Mouse (Mus musculus) megakaryocyte progenitor cell, adult 5-6 weeks (primary cell): ENCODE results near the gene Vcl. TPM values are rescaled to one million over a fixed set of nuclear protein-coding genes. Genes with fewer than 3 reads are reported as not detected.

ENCODE experiments used
- ATAC-seq: replicated peaks from 2 replicates; pipeline ENCODE4 v1.8.0; 2016; ENCODE audit warnings: mild to moderate bottlenecking, moderate TSS enrichment, inconsistent platforms; ENCODE audit not compliant: poor library complexity
- total RNA-seq, 2 experiments: library from RNA; stranded (forward) in 1 of 2; stranded (reverse) in 1 of 2; fragments of 157-497, 149-512 nt in 1 of 2; fragments of 200-1000 nt in 1 of 2; gene quantifications; 2 replicates each; pipeline versions ENCODE4 v1.2.3 to v1.2.4; 2015 to 2017

The Vcl gene
- total RNA-seq, 2 experiments from 2014 or later, result 30.0 to 42.9 TPM

DNA sequence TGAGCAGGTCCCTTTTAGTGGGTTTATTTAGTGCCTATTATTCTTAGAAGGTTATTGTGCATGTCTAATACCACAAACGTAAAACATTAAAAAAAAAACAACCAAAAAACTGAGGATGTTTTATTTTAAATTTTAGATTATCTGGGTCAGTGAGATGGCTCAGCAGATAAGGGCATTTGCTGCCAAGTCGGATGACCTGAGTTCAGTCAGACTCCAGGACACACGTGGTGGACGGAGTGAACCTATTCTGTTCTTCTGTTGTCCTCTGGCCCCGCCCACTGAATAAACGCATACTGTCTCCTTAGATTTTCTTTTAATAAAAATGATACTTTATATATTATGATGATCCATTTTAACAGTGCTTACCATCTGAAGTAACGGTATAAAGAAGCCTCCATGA is 124.4 kb downstream of the Vcl start:
- ATAC-seq, result no peak

DNA sequence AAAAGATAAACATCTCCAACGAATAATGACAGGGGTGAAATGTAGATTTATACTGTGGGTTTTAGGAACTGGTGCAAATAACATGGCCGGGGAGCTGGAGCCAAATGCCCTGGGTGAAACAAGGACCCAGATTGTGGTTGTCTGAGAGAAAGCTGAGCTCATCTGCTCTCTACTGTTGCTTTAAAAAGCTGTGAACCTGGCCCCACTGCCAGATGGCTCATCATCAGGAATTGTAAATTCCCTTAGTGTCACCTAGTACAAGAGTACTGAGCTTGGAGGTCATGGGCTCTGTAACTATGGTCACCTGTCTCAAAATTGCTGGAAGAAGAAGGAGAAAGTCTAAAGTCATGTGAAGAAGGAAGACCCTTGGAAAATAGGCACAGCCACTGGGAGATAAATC is 129.8 kb downstream of the Vcl start:
- no peak for ATAC-seq

DNA sequence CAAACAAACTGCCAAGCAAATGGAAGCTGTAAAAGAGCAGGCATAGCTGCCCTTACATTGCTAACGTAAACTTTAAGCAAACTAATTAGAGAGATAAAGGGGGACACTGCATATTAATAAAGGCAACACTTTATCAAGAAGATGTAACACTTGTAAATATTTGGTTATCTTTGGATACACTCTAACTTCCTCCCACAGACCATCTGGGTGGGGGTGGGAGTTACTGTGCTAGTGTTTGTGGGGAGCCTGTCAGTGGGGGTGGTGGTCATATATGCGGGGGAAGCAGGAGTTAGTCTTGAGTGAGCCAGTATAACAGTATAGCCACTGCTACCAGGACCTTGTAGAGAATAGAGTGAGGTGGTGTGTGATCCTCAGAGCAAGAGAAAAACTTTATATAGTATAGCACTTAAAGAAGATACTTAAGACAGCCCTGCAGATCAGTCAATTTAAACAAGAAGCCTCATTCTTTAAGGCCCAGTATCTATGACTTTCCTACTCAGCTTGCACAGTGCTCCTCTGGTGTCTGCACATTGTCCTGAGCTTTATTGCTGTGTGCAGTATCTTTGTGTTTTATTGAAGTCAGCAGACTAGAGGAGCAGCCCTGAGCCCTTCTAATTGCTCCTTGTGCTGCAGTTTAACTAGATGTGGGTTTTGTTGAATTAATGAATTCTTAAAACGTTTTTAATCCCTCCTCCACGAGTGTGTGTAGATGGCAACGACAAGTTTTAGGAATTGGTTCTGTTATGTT is 133.7 kb downstream of the Vcl start:
- ATAC-seq, result peak; percentile 55

DNA sequence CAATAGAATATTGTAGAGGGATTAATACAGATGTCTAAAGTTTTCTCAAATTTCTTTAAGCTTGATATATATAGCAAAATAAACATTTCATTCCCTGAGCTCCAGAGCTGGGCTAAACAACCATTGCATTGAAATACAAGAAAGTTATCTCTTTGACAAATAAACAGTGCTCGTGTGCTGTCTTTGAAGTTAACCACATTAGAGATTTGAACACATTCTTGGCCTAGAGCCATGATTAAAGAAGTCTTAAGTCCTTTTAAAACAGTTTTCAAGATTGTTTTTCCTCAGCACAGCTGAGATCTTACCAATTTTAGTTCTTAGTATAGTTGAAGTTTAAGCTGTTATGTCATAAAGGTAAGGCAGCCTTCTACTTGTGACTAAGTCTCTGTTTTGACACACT is 135.1 kb downstream of the Vcl start:
- peak; percentile 46; the same call in 1 of the 2 replicates for ATAC-seq

DNA sequence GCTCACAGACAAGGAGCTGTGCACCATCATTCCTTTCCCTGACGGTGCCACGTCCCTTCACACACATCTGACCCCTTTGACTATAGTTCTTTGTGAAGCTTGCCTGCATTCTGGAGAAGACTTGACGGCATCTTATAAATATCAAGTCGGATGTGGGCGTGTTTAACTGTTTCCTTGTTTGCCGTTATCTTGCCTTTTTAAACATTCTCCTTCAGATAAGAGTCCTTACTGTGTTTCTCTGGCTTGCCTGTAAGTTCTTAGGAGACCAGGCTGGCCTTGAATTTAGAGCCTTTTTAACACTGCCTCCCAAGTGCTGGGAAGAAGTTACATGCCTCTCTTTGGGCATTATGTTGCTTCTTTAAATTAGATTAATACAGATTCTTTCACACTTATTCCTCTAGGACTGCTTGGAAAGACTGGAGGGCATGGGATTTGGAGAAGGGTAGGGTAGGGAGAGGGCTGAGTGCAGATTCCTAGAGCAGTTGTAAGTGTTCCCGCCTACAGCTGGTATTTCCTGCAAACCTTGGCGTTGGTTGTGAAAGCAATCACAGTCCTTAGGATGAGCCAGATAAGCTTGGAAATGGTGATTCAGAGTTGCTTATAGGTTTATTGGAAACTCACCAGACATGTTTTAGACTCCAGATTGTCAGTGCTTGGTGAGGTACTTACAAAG is 136.4 kb downstream of the Vcl start:
- ATAC-seq, result 0 out of 2 replicates have a peak, but pooled peaks have one; percentile 40

DNA sequence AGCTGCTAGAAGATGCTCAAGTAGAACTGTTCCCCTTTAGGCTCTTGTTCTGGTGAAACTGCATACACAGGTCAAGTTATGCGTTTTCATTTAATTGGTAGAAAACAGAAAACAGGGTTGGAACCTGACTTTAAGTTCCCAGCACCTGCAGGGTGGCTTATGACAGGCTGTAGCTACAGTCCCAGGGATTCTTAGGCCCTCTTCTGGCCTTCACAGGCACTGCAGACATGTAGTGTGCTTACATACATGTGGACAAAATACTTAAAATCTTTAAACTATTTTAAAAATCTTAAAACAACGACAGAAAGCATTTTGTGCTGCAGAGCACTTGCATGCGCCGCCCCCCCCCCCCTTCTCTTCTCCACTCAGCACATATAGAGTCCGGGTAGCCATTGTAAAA is 140.4 kb downstream of the Vcl start:
- peak; percentile 53; the same call in 1 of the 2 replicates for ATAC-seq

DNA sequence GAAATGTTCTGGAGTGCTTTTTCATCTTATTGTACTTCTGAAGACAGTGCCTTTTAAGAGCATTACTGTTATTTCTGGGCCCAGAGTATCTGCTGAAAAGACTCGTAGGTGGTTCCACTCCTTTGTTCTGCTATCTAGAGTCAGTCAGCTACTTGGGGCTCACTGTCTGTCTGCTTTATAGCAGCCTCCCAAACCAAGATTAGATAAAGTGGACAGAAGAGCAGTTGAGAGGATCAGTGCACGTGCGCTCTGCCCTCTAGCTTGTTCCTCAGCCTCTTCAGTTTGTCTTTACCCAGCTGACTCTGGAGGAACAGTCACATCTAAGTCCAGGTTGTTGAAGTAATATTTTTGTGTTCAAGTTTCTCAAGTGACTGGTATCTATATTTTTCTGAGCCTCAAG is 144.8 kb downstream of the Vcl start:
- peak; percentile 55 for ATAC-seq

DNA sequence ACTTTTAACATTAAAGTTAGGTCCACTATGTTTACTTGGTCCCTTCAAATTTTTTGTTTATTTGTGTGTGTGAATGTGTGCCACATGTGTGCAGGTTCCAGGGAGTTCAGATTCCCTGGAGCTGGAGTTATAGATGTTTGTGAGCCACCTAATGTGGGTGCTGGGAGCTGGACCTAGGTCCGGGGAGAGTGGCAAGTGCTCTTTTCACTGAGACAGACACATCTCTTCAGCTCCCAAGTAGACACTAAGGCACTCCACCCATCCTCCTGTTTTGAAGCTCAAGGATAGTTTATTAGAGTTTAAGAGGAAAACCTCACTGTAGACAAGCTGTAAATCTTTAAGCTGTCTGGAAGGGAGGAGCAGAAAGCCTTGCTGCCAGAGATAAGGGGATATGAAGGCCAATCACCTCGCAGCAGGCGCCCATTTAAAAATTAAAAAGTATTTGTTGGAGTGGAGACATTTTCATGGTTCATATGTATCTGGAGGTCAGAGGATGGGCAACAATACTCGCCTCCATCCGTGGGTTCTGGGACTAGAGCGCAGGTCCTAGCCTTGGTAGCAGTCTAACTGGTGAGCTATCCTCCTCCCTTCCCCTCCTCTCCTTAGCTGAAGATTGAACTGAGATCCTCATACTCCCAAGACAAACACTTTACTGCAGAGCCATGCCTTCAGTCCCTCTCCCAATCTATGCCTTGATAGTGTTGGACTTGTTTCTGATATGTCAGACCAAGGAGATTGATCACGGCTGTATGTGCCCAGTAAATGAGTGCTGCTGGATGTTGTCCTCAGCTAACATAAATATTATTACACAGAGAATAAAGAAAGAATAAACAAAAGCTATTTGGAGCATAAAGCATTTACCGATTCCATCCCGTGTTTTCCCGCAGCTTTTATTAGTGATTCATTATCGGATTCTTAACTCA is 145.5 kb downstream of the Vcl start:
- peak; percentile 35 for ATAC-seq

DNA sequence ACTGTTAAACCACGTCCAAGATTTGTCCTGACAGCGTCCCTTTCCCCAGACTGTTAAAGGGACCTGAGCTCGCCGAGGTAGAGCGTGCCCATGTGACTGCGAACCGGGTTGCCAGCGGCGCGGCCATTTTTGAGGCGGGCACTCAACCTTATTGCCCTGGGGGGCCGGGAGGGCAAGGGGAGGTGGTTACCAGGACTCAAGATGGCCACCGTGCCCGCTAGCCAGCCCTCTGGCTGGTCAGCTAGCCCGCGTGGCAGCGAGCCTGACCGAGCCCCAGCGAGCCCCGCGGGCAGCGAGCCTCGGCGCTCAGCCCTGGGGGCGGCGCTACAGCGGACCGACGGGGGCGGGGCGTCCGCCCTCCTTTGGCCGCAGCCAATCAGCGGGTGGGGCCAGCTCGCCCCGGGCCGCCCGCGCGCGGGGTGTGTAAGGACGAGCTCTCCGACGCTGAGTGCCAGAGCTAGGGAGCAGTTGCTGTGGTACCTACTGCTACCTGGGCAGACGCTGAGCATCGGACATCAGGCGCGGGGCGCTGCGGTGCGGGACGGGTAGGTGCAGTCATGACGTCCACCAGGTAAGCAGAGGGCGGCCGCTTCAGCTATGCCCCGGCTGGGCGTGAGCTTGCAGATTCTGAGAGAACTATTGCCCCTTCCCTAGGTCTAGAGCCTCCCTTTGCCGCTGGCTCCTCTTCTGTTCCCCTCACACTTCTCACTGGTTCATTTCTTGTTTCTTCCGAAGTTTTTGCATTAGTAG is 146.7 kb downstream of the Vcl start:
- peak; percentile 73 for ATAC-seq

DNA sequence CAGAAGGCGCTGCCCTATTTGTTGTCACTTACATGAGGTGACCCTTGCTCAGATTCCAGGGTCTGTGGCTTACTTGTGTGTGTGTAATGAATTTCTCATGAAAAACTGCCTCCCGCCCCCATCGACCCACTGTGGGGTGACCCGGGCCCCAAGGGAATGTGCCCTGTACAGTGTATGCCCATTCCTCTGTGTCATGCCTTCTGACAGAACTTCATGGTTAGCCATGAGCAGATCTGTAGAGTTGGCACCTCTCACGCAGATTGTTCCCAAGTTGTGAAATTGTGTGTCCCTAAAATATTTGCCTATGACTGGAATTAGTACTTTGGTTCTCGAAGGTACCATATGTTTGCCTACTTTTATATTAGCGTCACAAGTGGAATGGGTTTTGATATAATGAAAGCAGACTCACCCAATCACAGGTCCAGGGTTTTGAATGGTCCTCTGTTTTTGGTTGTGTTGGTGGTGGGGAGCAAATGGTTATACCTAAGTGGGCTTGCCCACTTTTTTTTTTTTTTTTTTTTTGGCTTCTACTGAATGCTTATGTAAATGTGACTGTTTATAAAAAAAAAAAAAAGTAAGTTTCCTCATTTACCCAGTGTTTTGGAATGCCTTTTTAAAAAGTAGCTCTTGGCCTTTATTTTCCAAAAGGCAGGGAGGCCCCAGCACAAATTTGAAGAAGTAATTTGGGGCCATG is 147.4 kb downstream of the Vcl start:
- ATAC-seq, result no peak

DNA sequence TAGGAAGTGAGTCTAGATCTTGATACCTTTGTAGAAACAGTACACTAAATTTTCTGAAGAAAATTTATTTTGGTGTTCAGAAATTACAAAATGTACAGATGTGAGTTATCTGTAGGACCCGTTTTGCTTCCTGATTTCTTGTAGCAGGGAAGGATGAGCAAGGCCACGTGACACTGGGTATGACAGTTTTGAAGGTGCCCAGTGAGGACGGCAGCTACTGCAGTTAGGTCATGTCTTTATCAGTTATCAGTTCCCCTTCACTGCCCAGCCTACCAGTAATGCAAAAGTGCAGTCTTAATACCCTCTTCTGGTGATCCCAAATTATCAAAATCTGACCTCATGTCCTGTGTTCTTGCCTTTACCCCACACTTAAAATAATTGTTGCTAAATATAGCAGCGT is 148.7 kb downstream of the Vcl start:
- ATAC-seq, result no peak

DNA sequence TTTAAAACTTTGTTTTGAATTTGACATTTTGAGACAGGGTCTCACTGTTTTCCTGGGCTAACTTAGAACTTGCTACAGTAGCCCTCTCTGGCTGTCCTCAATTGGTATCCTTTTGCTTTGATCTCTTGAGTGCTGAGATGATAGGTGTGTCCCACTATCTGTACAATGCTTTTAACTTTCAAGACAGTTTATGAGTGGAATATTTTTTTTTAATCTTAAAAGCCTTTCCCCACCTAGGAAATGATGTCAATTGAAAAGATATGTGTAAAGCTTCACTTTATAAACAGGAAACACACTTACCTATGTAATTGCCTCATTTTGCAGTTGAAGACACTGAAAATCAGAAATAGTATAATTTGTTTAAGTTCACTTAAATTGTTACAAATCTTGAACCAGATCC is 149.3 kb downstream of the Vcl start:
- no peak for ATAC-seq

DNA sequence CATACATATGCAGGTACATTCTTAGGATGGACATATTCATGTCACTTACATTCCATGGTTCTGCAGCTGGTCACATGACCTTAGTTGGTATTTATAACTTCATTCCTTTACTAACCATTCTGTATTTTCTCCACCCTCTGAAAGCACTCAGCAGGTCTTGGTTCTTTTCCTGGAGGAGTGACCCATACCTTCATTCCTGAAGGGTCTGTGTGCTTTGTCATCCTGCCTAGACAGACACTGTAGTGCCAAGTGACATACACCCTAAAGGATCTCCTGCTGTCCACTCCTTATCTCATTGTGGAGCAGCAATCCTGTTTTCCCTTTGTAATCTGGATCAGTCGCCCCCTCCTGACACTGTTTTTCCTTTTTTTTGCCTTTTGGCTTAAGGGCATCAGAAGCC is 153.6 kb downstream of the Vcl start:
- no peak for ATAC-seq

Other genes starting within 250 kb of the Vcl start
- 14.3 and 15.3 TPM in 2 replicates for gene Fut11, start 234.4 kb upstream of the Vcl start, total RNA-seq (2015)
- gene Fut11, start 234.4 kb upstream of the Vcl start, total RNA-seq (2017), result 5.3 and 5.7 TPM in 2 replicates
- 163 and 169 TPM in 2 replicates for gene Chchd1, start 226.4 kb upstream of the Vcl start, total RNA-seq (2015)
- gene Chchd1, start 226.4 kb upstream of the Vcl start, total RNA-seq (2017), result 104 and 110 TPM in 2 replicates
- gene Zswim8, start 221.8 kb upstream of the Vcl start, total RNA-seq (2015), result 19.5 and 23.4 TPM in 2 replicates
- gene Zswim8, start 221.8 kb upstream of the Vcl start, total RNA-seq (2017), result 19.1 and 23.5 TPM in 2 replicates
- gene Ndst2, start 194.8 kb upstream of the Vcl start, total RNA-seq (2015), result 21.2 and 30.7 TPM in 2 replicates
- 6.6 and 8.5 TPM in 2 replicates for gene Ndst2, start 194.8 kb upstream of the Vcl start, total RNA-seq (2017)
- 22.9 and 29.1 TPM in 2 replicates for gene Camk2g, start 135.3 kb upstream of the Vcl start, total RNA-seq (2015)
- 47.5 and 52.5 TPM in 2 replicates for gene Camk2g, start 135.3 kb upstream of the Vcl start, total RNA-seq (2017)
- 3.4 TPM in 2 replicates for gene Plau, start 92.7 kb upstream of the Vcl start, total RNA-seq (2015)
- gene Plau, start 92.7 kb upstream of the Vcl start, total RNA-seq (2017), result 6.9 and 7.6 TPM in 2 replicates
- 56.9 and 71.1 TPM in 2 replicates for gene Ap3m1, start 123.1 kb downstream of the Vcl start, total RNA-seq (2015)
- gene Ap3m1, start 123.1 kb downstream of the Vcl start, total RNA-seq (2017), result 60.1 and 71.0 TPM in 2 replicates
- gene Adk, start 123.2 kb downstream of the Vcl start, total RNA-seq (2015), result 100 and 106 TPM in 2 replicates
- 104 and 129 TPM in 2 replicates for gene Adk, start 123.2 kb downstream of the Vcl start, total RNA-seq (2017)